Mouse (Mus musculus) cortical plate, adult 2 months (tissue): ENCODE data around the gene Ptpn7.

Source experiments
- CTCF ChIP-seq: fragments of 200-500 bp; IDR thresholded peaks from 2 replicates; pipeline ENCODE4 v1.5.1; 2011; ENCODE audit warnings: mild to moderate bottlenecking, control low read depth, low read length; ENCODE audit not compliant: insufficient read depth; ENCODE audit errors: extremely low read depth
- POLR2A ChIP-seq: fragments of 200-500 bp; IDR thresholded peaks from 2 replicates; pipeline ENCODE4 v1.6.1; 2011; ENCODE audit warnings: mild to moderate bottlenecking, low read length, control low read depth; ENCODE audit not compliant: insufficient read depth; ENCODE audit errors: extremely low read depth

GRCm38 (mm10) chr1:135135111-135135787, 2.7 kb downstream of the Ptpn7 start:
- TF ChIP-seq CTCF = no peak
- no peak for TF ChIP-seq POLR2A
